Mouse (Mus musculus) myocyte (in vitro differentiated cells): Measurements from ENCODE around the gene Sema3a. TPM values are rescaled to one million over a fixed set of nuclear protein-coding genes. Genes with fewer than 3 reads are reported as not detected.
A peak's percentile ranks its signal among the peaks of the same experiment; 100 is the strongest.

Experiments
- H3K27me3 ChIP-seq: one replicate; pipeline ENCODE4 v1.6.1; 2011; ENCODE audit not compliant: control insufficient read depth, insufficient read depth, insufficient read length
- H3K36me3 ChIP-seq: one replicate; pipeline ENCODE4 v1.6.1; 2011; ENCODE audit not compliant: control insufficient read depth, insufficient read depth
- H3K4me2 ChIP-seq: one replicate; pipeline ENCODE4 v1.6.1; 2011; ENCODE audit warnings: low read depth, control low read depth
- H3K4me3 ChIP-seq: one replicate; pipeline ENCODE4 v1.5.1; 2011; ENCODE audit warnings: mild to moderate bottlenecking, control low read depth, moderate library complexity
- H3K79me2 ChIP-seq: one replicate; pipeline ENCODE4 v1.6.1; 2011; ENCODE audit not compliant: control insufficient read depth, insufficient read depth
- H3ac ChIP-seq: one replicate; pipeline ENCODE4 v1.6.1; 2011; ENCODE audit not compliant: control insufficient read depth, insufficient read length
- CEBPB ChIP-seq: IDR thresholded peaks from 2 replicates; pipeline ENCODE4 v1.6.1; 2011; ENCODE audit warnings: mild to moderate bottlenecking, moderate library complexity; ENCODE audit not compliant: poor library complexity, insufficient read depth, severe bottlenecking
- E2F4 ChIP-seq: IDR thresholded peaks from one replicate; pipeline ENCODE4 v1.6.1; 2011; ENCODE audit warnings: mild to moderate bottlenecking, control low read depth, moderate library complexity; ENCODE audit not compliant: insufficient read depth
- MAX ChIP-seq: IDR thresholded peaks from one replicate; pipeline ENCODE4 v1.6.1; 2011; ENCODE audit warnings: low read depth, mild to moderate bottlenecking, control low read depth
- MYOD1 ChIP-seq, 3 experiments: IDR thresholded peaks; one replicate each; pipeline ENCODE4 v1.6.1; 2011; ENCODE audit warnings: control low read depth in 2 of 3, low read depth in 2 of 3, mild to moderate bottlenecking in 2 of 3, moderate library complexity in 1 of 3; ENCODE audit not compliant: insufficient read length in 2 of 3, control insufficient read depth in 1 of 3
- MYOG ChIP-seq, 3 experiments: IDR thresholded peaks; one replicate each; pipeline ENCODE4 v1.6.1; 2011; ENCODE audit warnings: control low read depth in 2 of 3, low read depth in 2 of 3, mild to moderate bottlenecking in 2 of 3; ENCODE audit not compliant: insufficient read length in 2 of 3, control insufficient read depth in 1 of 3, insufficient read depth in 1 of 3
- POLR2A ChIP-seq: IDR thresholded peaks from one replicate; pipeline ENCODE4 v1.6.1; 2011; ENCODE audit warnings: low read depth, mild to moderate bottlenecking, control low read depth, moderate library complexity; ENCODE audit not compliant: insufficient read length
- POLR2AphosphoS2 ChIP-seq: IDR thresholded peaks from one replicate; pipeline ENCODE4 v1.6.1; 2011; ENCODE audit warnings: low read depth, control low read depth; ENCODE audit not compliant: insufficient read length
- REST ChIP-seq: IDR thresholded peaks from one replicate; pipeline ENCODE4 v1.6.1; 2011; ENCODE audit warnings: mild to moderate bottlenecking, control low read depth, moderate library complexity; ENCODE audit not compliant: insufficient read depth, insufficient read length
- SRF ChIP-seq: IDR thresholded peaks from one replicate; pipeline ENCODE4 v1.6.1; 2011; ENCODE audit warnings: low read depth; ENCODE audit not compliant: control insufficient read depth, insufficient read length
- TCF12 ChIP-seq: IDR thresholded peaks from one replicate; pipeline ENCODE4 v1.6.1; 2011; ENCODE audit warnings: mild to moderate bottlenecking, control low read depth; ENCODE audit not compliant: poor library complexity, insufficient read depth, severe bottlenecking
- TCF3 ChIP-seq: IDR thresholded peaks from one replicate; pipeline ENCODE4 v1.6.1; 2011; ENCODE audit warnings: low read depth, control low read depth; ENCODE audit not compliant: insufficient read length
- USF1 ChIP-seq: IDR thresholded peaks from one replicate; pipeline ENCODE4 v1.6.1; 2011; ENCODE audit warnings: low read depth, mild to moderate bottlenecking, control low read depth, moderate library complexity
- polyA plus RNA-seq: library from polyadenylated mRNA; unstranded; fragments of >200 nt; fragmentation: generic; extraction: Trizol; gene quantifications from one replicate; pipeline ENCODE4 v1.2.1, GENCODE M21; 2012; ENCODE audit warnings: missing spikeins

Gene Sema3a
- polyA plus RNA-seq, 1 experiment, result 7.2 TPM

GRCm38 (mm10) chr5:13416960-13417710, 291.9 kb downstream of the Sema3a start:
- H3K27me3 ChIP-seq, result no peaks in the 10 kb centered on the region
- peak in 1 of 3 experiments; percentile 3 for TF ChIP-seq MYOD1 (IDR thresholded peaks at IDR 0.05; ENCODE audit: control insufficient read depth in 1 of 3, insufficient read length in 2 of 3, low read depth in 2 of 3)
- no peak for TF ChIP-seq SRF
- peak in 1 of 3 experiments; percentile 18 for TF ChIP-seq MYOG (IDR thresholded peaks at IDR 0.05; ENCODE audit: control insufficient read depth in 1 of 3, insufficient read depth in 1 of 3, insufficient read length in 2 of 3, low read depth in 2 of 3)
- peaks cover 8% of the 10 kb centered on the region for H3K79me2 ChIP-seq
- H3K4me3 ChIP-seq, result no peak overlapping the region
- peak overlapping the region; percentile 69 for H3K4me2 ChIP-seq
- H3ac ChIP-seq, result no peak overlapping the region
- H3K36me3 ChIP-seq, result no peaks in the 10 kb centered on the region

- TF ChIP-seq USF1 (no peak), POLR2AphosphoS2 (no peak), TCF12 (no peak), POLR2A (no peak), MAX (no peak), E2F4 (no peak), MYOG (IDR thresholded peaks at IDR 0.05; ENCODE audit: control insufficient read depth in 1 of 3, insufficient read depth in 1 of 3, insufficient read length in 2 of 3, low read depth in 2 of 3) (no peak), REST (no peak), CEBPB (no peak)
- H3K36me3 ChIP-seq, result peaks cover 8% of the 10 kb centered on the region
- H3K27me3 ChIP-seq, result no peaks in the 10 kb centered on the region
Measured at GRCm38 (mm10) chr5:13421276-13421925, 296.2 kb downstream of the Sema3a start.

GRCm38 (mm10) chr5:13428702-13429101, 303.5 kb downstream of the Sema3a start:
- no peak overlapping the region for H3ac ChIP-seq
- TF ChIP-seq TCF3, result no peak
- TF ChIP-seq E2F4, result no peak
- TF ChIP-seq SRF, result no peak
- no peak for TF ChIP-seq MYOG (IDR thresholded peaks at IDR 0.05; ENCODE audit: control insufficient read depth in 1 of 3, insufficient read depth in 1 of 3, insufficient read length in 2 of 3, low read depth in 2 of 3)
- TF ChIP-seq POLR2AphosphoS2, result no peak
- no peak for TF ChIP-seq MAX
- no peak for TF ChIP-seq USF1
- TF ChIP-seq CEBPB, result no peak
- TF ChIP-seq POLR2A, result no peak
- no peak for TF ChIP-seq MYOD1 (IDR thresholded peaks at IDR 0.05; ENCODE audit: control insufficient read depth in 1 of 3, insufficient read length in 2 of 3, low read depth in 2 of 3)
- TF ChIP-seq TCF12, result no peak
- TF ChIP-seq REST, result no peak
- H3K36me3 ChIP-seq, result peaks cover 8% of the 10 kb centered on the region
- peaks cover 4% of the 10 kb centered on the region for H3K79me2 ChIP-seq
- H3K4me2 ChIP-seq, result no peak overlapping the region
- H3K27me3 ChIP-seq, result no peaks in the 10 kb centered on the region
- H3K4me3 ChIP-seq, result no peak overlapping the region

More at GRCm38 (mm10) chr5:13421276-13421925, 296.2 kb downstream of the Sema3a start:
- no peak overlapping the region for H3K4me3 ChIP-seq
- H3K79me2 ChIP-seq, result peaks cover 8% of the 10 kb centered on the region
- H3K4me2 ChIP-seq, result peak overlapping the region; percentile 35
- H3ac ChIP-seq, result no peak overlapping the region

- H3ac ChIP-seq, result no peak overlapping the region
- peaks cover 4% of the 10 kb centered on the region for H3K36me3 ChIP-seq
- no peak overlapping the region for H3K4me3 ChIP-seq
- no peak for TF ChIP-seq MAX
- TF ChIP-seq E2F4, result no peak
- no peak for TF ChIP-seq MYOG (IDR thresholded peaks at IDR 0.05; ENCODE audit: control insufficient read depth in 1 of 3, insufficient read depth in 1 of 3, insufficient read length in 2 of 3, low read depth in 2 of 3)
- no peak for TF ChIP-seq TCF12
- H3K4me2 ChIP-seq, result no peak overlapping the region
- no peaks in the 10 kb centered on the region for H3K27me3 ChIP-seq
- peaks cover 4% of the 10 kb centered on the region for H3K79me2 ChIP-seq
Measured at GRCm38 (mm10) chr5:13431827-13432226, 306.6 kb downstream of the Sema3a start.

GRCm38 (mm10) chr5:13432574-13432973, 307.4 kb downstream of the Sema3a start:
- H3ac ChIP-seq, result no peak overlapping the region
- no peak overlapping the region for H3K4me3 ChIP-seq
- no peak for TF ChIP-seq E2F4
- TF ChIP-seq TCF3, result no peak
- TF ChIP-seq REST, result no peak
- peak overlapping the region; percentile 8 for H3K4me2 ChIP-seq
- peaks cover 4% of the 10 kb centered on the region for H3K79me2 ChIP-seq
- no peaks in the 10 kb centered on the region for H3K27me3 ChIP-seq
- H3K36me3 ChIP-seq, result peaks cover 4% of the 10 kb centered on the region
